Mouse (Mus musculus) thymus, postnatal 14 days (tissue): ENCODE measurements at regions not wholly inside any gene's neighbourhood (a gene's known extent, or its start where the extent isn't known, plus 50 kb on each side); places are given as distances from the start of the nearest gene placed in this dataset.
A peak's percentile ranks its signal among the peaks of the same experiment; 100 is the strongest.

ENCODE experiments used
- DNase-seq: peaks from one replicate; pipeline ENCODE4 v3.0.0; 2021

DNA sequence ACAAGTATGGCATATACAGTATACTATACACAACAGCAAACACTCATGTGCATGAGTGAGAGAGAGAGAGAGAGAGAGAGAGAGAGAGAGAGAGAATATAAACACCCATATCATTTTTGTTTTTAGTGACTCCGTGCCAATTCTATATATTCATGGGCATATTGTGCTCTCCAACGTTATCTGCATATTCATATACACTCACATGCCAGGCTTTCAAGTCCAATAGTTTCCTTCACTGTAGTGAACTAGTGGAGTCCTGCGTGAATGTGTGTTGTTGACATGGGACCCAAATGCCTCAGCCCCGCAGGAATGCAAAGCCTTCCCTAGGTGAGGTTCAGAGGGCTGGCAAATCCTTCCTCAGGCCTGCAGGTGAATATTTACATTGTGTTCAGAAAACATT lies 53.4 kb upstream of the Nab1 start:
- DNase-seq: no peak

GRCm38 (mm10) chr1:52565812-52566211 lies 64.7 kb upstream of the Nemp2 start:
- no peak for DNase-seq

GRCm38 (mm10) chr1:52571674-52572073 lies 58.8 kb upstream of the Nemp2 start:
- no peak for DNase-seq

- peak; percentile 73 for DNase-seq
Measured at GRCm38 (mm10) chr1:52578298-52579056, 52.0 kb upstream of the Nemp2 start.

DNA sequence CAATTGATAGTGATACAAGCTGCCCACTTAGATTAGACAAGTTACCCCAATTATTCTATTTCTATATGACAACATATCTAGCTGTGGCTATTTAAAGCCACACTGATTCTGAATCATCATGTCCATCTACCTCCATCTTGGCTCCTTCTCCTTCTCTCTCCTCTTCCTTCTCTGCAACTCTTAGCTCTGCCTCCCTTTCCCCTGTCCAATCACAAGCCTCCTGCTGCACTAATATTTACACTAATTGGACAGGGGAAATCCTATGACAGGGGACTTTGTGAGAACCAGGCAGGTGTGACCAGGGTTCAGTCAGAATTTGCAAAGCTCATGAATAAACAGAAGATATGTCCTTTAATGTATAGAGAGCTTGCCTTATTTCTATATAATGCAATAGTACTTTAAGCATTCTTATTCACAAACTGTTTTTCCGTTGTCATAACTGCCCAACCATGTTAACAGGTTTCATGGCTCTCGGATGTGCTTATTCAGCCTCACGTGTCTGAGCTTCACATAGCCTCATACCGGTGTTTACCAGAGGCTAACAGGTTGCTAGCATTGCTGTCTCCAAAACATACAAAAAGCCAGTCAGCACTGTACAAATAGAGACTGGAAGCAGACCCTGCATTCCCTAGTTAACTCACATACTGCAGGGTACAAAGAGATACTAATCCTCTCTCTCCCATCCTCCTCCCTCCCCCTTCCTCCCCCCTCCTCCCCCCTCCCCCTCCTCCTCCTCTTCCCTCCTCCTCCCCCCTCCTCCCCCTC lies 50.2 kb upstream of the Nemp2 start:
- no peak for DNase-seq
